Mouse (Mus musculus): ENCODE measurements around the gene Pomgnt2.

DNA sequence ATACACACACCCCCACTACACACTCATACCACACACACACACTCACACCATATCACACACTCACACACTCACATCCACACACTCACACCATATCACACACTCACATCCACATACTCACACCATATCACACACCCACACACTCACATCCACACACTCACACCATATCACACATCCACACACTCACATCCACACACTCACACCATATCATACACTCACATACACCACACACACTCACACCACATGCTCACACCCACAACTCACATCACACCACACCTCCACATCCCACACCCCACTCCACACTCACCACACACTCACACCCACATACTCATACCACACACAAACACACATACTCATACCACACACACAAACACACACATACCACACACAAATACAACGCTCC lies 38.0 kb upstream of the Pomgnt2 start:
- TF ChIP-seq CHD1 (IDR thresholded peaks at IDR 0.05; ENCODE audit: low read depth, low read length) (no peak), CTCF (IDR thresholded peaks at IDR 0.05 in 2 of 3, conservative IDR thresholded peaks at IDR 0.05 in 1 of 3; ENCODE audit: control insufficient read depth in 1 of 3, insufficient read depth in 1 of 3, low read depth in 2 of 3, low read length in 3 of 3, poor library complexity in 1 of 3, severe bottlenecking in 1 of 3) (no peak), POLR2A (IDR thresholded peaks at IDR 0.05; ENCODE audit: control insufficient read depth in 1 of 2, insufficient read depth in 1 of 2, low read depth in 1 of 2, low read length in 2 of 2, poor library complexity in 1 of 2) (no peak)

Data from MEL (cell line).